Mouse (Mus musculus): ENCODE results near the gene Mthfr.

GRCm38 (mm10) chr4:148001013-148001789 is 37.7 kb upstream of the Mthfr start:
- TF ChIP-seq EP300 (IDR thresholded peaks at IDR 0.05; ENCODE audit: low read depth) (no peak), CTCF (IDR thresholded peaks at IDR 0.05; ENCODE audit: low read depth) (no peak)

Data from liver, embryonic 14.5 days (tissue).